Mouse (Mus musculus) liver, embryonic 14 days (tissue): Measurements from ENCODE around the gene Vmn2r17. TPM values are rescaled to one million over a fixed set of nuclear protein-coding genes. Genes with fewer than 3 reads are reported as not detected.

Experiments used
- polyA plus RNA-seq: library from polyadenylated mRNA; depleted of rRNA; stranded (reverse); fragments of >200 nt; gene quantifications from 2 replicates; pipeline ENCODE4 v1.2.3, GENCODE M21; 2012; rRNA removed

Gene Vmn2r17
- not detected in 2 replicates for polyA plus RNA-seq

GRCm38 (mm10) chr5:109419388-109419787 is at the start of gene Vmn2r17:
TSS of gene Vmn2r17 (plus strand) at chr5:109419688.

Other genes with a start within 250 kb of the Vmn2r17 start
- gene Vmn2r13, start 227.5 kb upstream of the Vmn2r17 start, polyA plus RNA-seq = not detected in 2 replicates
- not detected in 2 replicates for gene Vmn2r14, start 195.0 kb upstream of the Vmn2r17 start, polyA plus RNA-seq
- not detected in 2 replicates for gene Vmn2r15, start 122.0 kb upstream of the Vmn2r17 start, polyA plus RNA-seq
- not detected in 2 replicates for gene Vmn2r16, start 89.5 kb upstream of the Vmn2r17 start, polyA plus RNA-seq
- gene Crlf2, start 139.3 kb downstream of the Vmn2r17 start, polyA plus RNA-seq = 3.9 and 4.2 TPM in 2 replicates